Mouse (Mus musculus): Measurements from ENCODE around the gene Otulinl.

GRCm38 (mm10) chr15:27609554-27609953, 71.8 kb downstream of the Otulinl start:
- TF ChIP-seq CHD2 (IDR thresholded peaks at IDR 0.05; ENCODE audit: low read depth, low read length): no peak
- TF ChIP-seq HCFC1 (IDR thresholded peaks at IDR 0.05; ENCODE audit: borderline replicate concordance, insufficient read depth, low read length): no peak
- no peak for TF ChIP-seq MAFK (IDR thresholded peaks at IDR 0.05; ENCODE audit: insufficient read depth, low read depth, low read length)
- TF ChIP-seq ZNF384 (IDR thresholded peaks at IDR 0.05; ENCODE audit: low read depth, low read length): no peak
